Mouse (Mus musculus): ENCODE results near the gene Clasrp. TPM values are rescaled to one million over a fixed set of nuclear protein-coding genes. Genes with fewer than 3 reads are reported as not detected.
"Not testable (repeated sequence)": the region's sequence is repeated elsewhere in the genome, so short reads cannot be mapped to it uniquely, and the experiment has no call there.

Clasrp gene
- polyA plus RNA-seq, 1 experiment from 2014 or later: 66.1 TPM

- Histone ChIP-seq H3K4me2 (replicated peaks) (peak overlapping the region; percentile 81), H3K4me1 (peaks cover 33% of the 10 kb centered on the region), H3K9ac (peak overlapping the region; percentile 99; the same call in 1 of the 2 replicates), H3K4me3 (replicated peaks) (peak overlapping the region; percentile 100), H3K36me3 (peaks cover 29% of the 10 kb centered on the region), H3K27ac (replicated peaks) (peak overlapping the region; percentile 65; the same call in 1 of the 2 replicates)
- ATAC-seq (ENCODE audit: insufficient number of reproducible peaks, low FRiP score, low TSS enrichment, low read depth); H3K9me3 ChIP-seq (replicated peaks); H3K27me3 ChIP-seq: not testable (repeated sequence)
- WGBS: 58% methylated on average over 10 of the region's 10 CpGs
These were observed 424 bp upstream of the Clasrp start for GRCm38 (mm10) chr7:19604606-19605214.

GRCm38 (mm10) chr7:19603055-19603454 is 1.2 kb downstream of the Clasrp start:
- Histone ChIP-seq H3K27me3 (no peaks in the 10 kb centered on the region), H3K9me3 (replicated peaks) (no peaks in the 10 kb centered on the region), H3K4me2 (replicated peaks) (peak overlapping the region; percentile 81), H3K4me3 (replicated peaks) (peak overlapping the region; percentile 100), H3K27ac (replicated peaks) (no peak overlapping the region), H3K4me1 (peaks cover 33% of the 10 kb centered on the region), H3K36me3 (peaks cover 44% of the 10 kb centered on the region), H3K9ac (peak overlapping the region; percentile 99; the same call in 1 of the 2 replicates)
- ATAC-seq (ENCODE audit: insufficient number of reproducible peaks, low FRiP score, low TSS enrichment, low read depth): no peak
- 77% methylated on average over 12 of the region's 12 CpGs for WGBS

DNA sequence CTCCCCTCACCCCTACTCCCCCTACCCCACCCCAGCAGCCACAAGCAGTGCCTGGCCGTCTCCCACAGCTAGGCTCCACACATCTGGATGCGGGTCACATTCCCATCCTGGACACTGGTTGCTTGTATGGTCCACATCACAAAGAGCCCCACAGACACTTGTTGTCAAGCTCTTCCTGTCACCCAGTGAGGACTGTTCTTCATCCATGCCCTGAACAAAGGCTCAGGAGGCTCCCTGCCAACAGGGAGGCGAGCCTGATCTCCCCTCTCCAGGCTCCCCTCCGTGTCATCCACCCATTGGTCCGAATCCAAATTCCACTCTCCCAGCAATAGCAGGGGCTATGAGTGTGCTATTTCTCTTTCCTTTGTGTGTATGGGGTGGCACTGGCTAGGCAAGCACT is 3.7 kb downstream of the Clasrp start:
- H3K36me3 ChIP-seq: peaks cover 51% of the 10 kb centered on the region
- no peak for ATAC-seq (ENCODE audit: insufficient number of reproducible peaks, low FRiP score, low TSS enrichment, low read depth)
- 54% methylated on average over 5 of the region's 5 CpGs for WGBS

DNA sequence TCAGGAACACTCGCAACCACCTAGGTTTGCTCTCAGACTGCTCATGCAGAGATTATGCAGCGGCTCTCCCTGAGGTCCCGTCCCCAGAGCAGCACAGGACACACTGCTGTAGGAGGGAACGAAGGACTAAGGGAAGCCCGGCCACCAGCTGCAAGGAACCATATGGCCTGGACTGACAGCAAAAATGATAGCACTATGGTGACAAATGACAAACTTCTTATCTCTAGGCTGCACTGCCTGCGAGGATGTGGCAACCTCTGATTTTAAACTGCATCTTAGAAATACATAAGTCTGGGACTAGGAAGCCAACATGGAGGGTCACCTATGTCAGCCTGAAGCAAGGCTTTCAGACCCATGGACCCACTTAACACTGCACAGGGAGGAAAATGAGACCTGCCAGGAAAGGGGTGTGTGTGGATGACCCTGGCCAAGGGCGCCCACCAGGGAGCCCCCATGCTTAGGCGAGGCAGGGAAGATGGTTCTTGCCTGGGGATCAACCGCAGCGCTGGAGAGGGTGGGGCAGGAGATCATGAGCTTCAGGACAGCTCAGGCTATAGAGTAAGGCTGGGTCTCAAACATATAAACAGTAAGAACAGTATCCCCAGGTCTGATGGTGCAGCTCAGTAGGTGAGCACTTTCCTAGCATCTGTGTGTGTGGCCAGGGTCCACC is 11.1 kb downstream of the Clasrp start:
- Histone ChIP-seq H3K36me3 (peaks cover 82% of the 10 kb centered on the region), H3K9me3 (replicated peaks) (no peaks in the 10 kb centered on the region), H3K4me1 (no peaks in the 10 kb centered on the region), H3K9ac (no peak overlapping the region), H3K4me2 (replicated peaks) (no peak overlapping the region), H3K27me3 (no peaks in the 10 kb centered on the region), H3K4me3 (replicated peaks) (no peak overlapping the region), H3K27ac (replicated peaks) (no peak overlapping the region)
- no peak for ATAC-seq (ENCODE audit: insufficient number of reproducible peaks, low FRiP score, low TSS enrichment, low read depth)
- WGBS: 88% methylated on average over 10 of the region's 10 CpGs

More for the DNA sequence above, 3.7 kb downstream of the Clasrp start:
- Histone ChIP-seq H3K27ac (replicated peaks) (no peak overlapping the region), H3K4me2 (replicated peaks) (no peak overlapping the region), H3K4me3 (replicated peaks) (no peak overlapping the region), H3K4me1 (peaks cover 33% of the 10 kb centered on the region), H3K9ac (no peak overlapping the region), H3K9me3 (replicated peaks) (no peaks in the 10 kb centered on the region), H3K27me3 (no peaks in the 10 kb centered on the region)

DNA sequence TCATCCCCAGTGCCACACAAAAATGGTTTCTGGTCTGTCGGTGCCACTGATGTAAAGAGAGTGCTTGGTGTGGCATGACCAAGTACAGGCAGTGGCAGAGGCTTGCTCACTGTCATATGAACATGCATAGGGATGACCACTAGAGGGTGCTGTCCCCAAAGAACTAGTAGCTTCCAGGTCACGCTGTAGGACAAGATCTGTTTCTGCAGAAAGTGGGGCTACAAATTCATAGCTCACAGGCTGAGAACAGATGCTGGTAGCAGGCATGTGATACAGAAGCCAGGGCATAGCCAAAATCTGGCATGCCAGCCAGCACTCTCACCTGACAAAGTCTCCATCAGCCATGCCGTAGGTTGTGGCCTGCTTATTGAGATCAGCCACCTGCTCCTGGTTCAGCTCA is 14.4 kb downstream of the Clasrp start:
- Histone ChIP-seq H3K4me3 (replicated peaks) (no peak overlapping the region), H3K27ac (replicated peaks) (no peak overlapping the region), H3K4me2 (replicated peaks) (no peak overlapping the region), H3K9me3 (replicated peaks) (no peaks in the 10 kb centered on the region), H3K4me1 (no peaks in the 10 kb centered on the region), H3K9ac (no peak overlapping the region), H3K36me3 (peaks cover 96% of the 10 kb centered on the region), H3K27me3 (no peaks in the 10 kb centered on the region)
- ATAC-seq (ENCODE audit: insufficient number of reproducible peaks, low FRiP score, low TSS enrichment, low read depth): no peak
- WGBS: 54% methylated on average over 3 of the region's 3 CpGs

- H3K4me1 ChIP-seq: no peaks in the 10 kb centered on the region
- no peak overlapping the region for H3K9ac ChIP-seq
- ATAC-seq (ENCODE audit: insufficient number of reproducible peaks, low FRiP score, low TSS enrichment, low read depth): no peak
- no peak overlapping the region for H3K4me3 ChIP-seq (replicated peaks)
- H3K27me3 ChIP-seq: no peaks in the 10 kb centered on the region
- H3K9me3 ChIP-seq (replicated peaks): no peaks in the 10 kb centered on the region
- 51% methylated on average over 3 of the region's 3 CpGs for WGBS
- H3K4me2 ChIP-seq (replicated peaks): no peak overlapping the region
- peaks cover 98% of the 10 kb centered on the region for H3K36me3 ChIP-seq
- no peak overlapping the region for H3K27ac ChIP-seq (replicated peaks)
These were observed 15.1 kb downstream of the Clasrp start for GRCm38 (mm10) chr7:19589207-19589606.

GRCm38 (mm10) chr7:19586269-19586668 is 18.0 kb downstream of the Clasrp start:
- ATAC-seq (ENCODE audit: insufficient number of reproducible peaks, low FRiP score, low TSS enrichment, low read depth): no peak
- Histone ChIP-seq H3K9me3 (replicated peaks) (no peaks in the 10 kb centered on the region), H3K4me1 (no peaks in the 10 kb centered on the region), H3K27ac (replicated peaks) (no peak overlapping the region), H3K9ac (no peak overlapping the region), H3K4me2 (replicated peaks) (no peak overlapping the region), H3K4me3 (replicated peaks) (no peak overlapping the region), H3K36me3 (peaks cover 95% of the 10 kb centered on the region), H3K27me3 (no peaks in the 10 kb centered on the region)
- 82% methylated on average over 46 of the region's 46 CpGs for WGBS

DNA sequence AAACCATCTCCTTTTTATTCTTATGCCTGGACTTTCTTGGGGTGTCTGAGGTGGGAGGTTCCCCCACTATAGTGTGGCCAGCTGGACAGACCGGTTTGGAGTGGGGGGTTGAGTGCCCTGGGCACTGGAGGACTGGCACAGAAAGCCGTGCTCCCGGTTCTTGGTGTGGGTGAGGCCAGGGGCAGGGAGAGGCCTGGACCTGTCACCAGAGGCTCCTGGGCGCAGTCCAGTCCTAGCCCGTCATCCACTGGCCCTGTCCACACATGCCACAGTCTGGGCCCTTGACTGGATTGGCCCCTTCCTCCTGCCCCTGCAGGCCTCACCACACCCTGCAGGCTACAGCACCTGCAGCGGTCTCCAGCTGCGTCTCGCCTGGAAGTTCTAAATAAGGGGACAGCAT is 23.7 kb downstream of the Clasrp start:
- Histone ChIP-seq H3K9me3 (replicated peaks) (no peaks in the 10 kb centered on the region), H3K9ac (no peak overlapping the region), H3K27ac (replicated peaks) (no peak overlapping the region), H3K4me1 (peaks cover 33% of the 10 kb centered on the region), H3K27me3 (peaks cover 31% of the 10 kb centered on the region), H3K4me3 (replicated peaks) (no peak overlapping the region), H3K36me3 (peaks cover 53% of the 10 kb centered on the region), H3K4me2 (replicated peaks) (no peak overlapping the region)
- no peak for ATAC-seq (ENCODE audit: insufficient number of reproducible peaks, low FRiP score, low TSS enrichment, low read depth)
- WGBS: 73% methylated on average over 8 of the region's 8 CpGs

DNA sequence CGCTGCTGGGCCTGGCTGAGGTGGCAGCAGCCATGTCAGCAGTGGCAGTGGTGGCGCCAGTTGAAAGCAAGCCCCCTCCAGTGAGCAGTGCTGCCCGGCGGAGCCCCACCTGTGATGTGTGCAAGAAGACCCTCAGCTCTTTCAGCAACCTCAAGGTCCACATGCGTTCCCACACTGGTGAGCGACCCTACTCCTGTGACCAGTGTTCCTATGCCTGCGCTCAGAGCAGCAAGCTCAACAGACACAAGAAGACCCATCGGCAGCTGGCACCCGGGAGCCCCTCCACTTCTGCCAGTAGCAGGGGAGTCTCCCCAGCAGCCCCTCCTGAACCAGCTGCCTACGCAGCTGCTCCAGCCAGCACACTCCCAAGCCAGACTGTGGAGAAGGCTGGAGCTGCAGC is 24.5 kb downstream of the Clasrp start:
- ATAC-seq (ENCODE audit: insufficient number of reproducible peaks, low FRiP score, low TSS enrichment, low read depth): no peak
- peaks cover 33% of the 10 kb centered on the region for H3K27me3 ChIP-seq
- H3K36me3 ChIP-seq: peaks cover 45% of the 10 kb centered on the region
- H3K27ac ChIP-seq (replicated peaks): no peak overlapping the region
- 81% methylated on average over 10 of the region's 10 CpGs for WGBS
- H3K4me2 ChIP-seq (replicated peaks): no peak overlapping the region
- no peaks in the 10 kb centered on the region for H3K9me3 ChIP-seq (replicated peaks)
- H3K4me1 ChIP-seq: peaks cover 33% of the 10 kb centered on the region
- no peak overlapping the region for H3K4me3 ChIP-seq (replicated peaks)
- H3K9ac ChIP-seq: no peak overlapping the region

GRCm38 (mm10) chr7:19578436-19578835 is 25.9 kb downstream of the Clasrp start:
- Histone ChIP-seq H3K9me3 (replicated peaks) (no peaks in the 10 kb centered on the region), H3K4me1 (peaks cover 33% of the 10 kb centered on the region), H3K27ac (replicated peaks) (no peak overlapping the region), H3K4me2 (replicated peaks) (peak overlapping the region; percentile 73; the same call in 1 of the 2 replicates), H3K36me3 (peaks cover 31% of the 10 kb centered on the region), H3K9ac (no peak overlapping the region), H3K4me3 (replicated peaks) (0 out of 2 replicates have a peak overlapping the region, but pooled peaks have one; percentile 39), H3K27me3 (peaks cover 33% of the 10 kb centered on the region)
- 47% methylated on average over 4 of the region's 4 CpGs for WGBS
- ATAC-seq (ENCODE audit: insufficient number of reproducible peaks, low FRiP score, low TSS enrichment, low read depth): no peak

GRCm38 (mm10) chr7:19577877-19578414 is 26.3 kb downstream of the Clasrp start:
- Histone ChIP-seq H3K4me3 (replicated peaks) (peak overlapping the region; percentile 39), H3K36me3 (peaks cover 27% of the 10 kb centered on the region), H3K9me3 (replicated peaks) (no peaks in the 10 kb centered on the region), H3K9ac (no peak overlapping the region), H3K4me1 (peaks cover 33% of the 10 kb centered on the region), H3K4me2 (replicated peaks) (peak overlapping the region; percentile 73), H3K27me3 (peaks cover 33% of the 10 kb centered on the region), H3K27ac (replicated peaks) (no peak overlapping the region)
- 18% methylated on average over 10 of the region's 10 CpGs for WGBS
- ATAC-seq (ENCODE audit: insufficient number of reproducible peaks, low FRiP score, low TSS enrichment, low read depth): no peak

All from embryonic facial prominence, embryonic 15.5 days (tissue).